In genomic region chr8:56767034-56767433, GRCm38 (mm10) we compare ENCODE assay signal across 21 mouse cellular contexts.
DNase-seq lines count a peak whose midpoint lies in the region; ATAC-seq and TF ChIP-seq lines count a peak whose summit lies in the region.
"Had no signal": no experiment of that assay in that cellular context is flagged by ENCODE, and none has a peak within 500 bp of the region (broad histone marks: within the 10 kb centered on the region; RNA-seq: fewer than 3 reads in every experiment).

No protein-coding gene starts in this region.

- no peak for TF ChIP-seq EP300 in lung, postnatal 0 days (IDR thresholded peaks at IDR 0.05)

- no peak for TF ChIP-seq CTCF in lung, postnatal 0 days (IDR thresholded peaks at IDR 0.05)

- H3K4me1 ChIP-seq in lung, embryonic 15.5 days: no peaks in the 10 kb centered on the region
- no peaks in the 10 kb centered on the region for H3K4me1 ChIP-seq in lung, postnatal 0 days (ENCODE audit: insufficient read depth, low read depth, low read length)
- no peaks in the 10 kb centered on the region for H3K4me1 ChIP-seq in midbrain, embryonic 16.5 days (ENCODE audit: control insufficient read depth, insufficient read depth, low read length)
- H3K4me1 ChIP-seq: embryonic facial prominence, embryonic 10.5 days; embryonic facial prominence, embryonic 12.5 days; forebrain, embryonic 13.5 days; forebrain, embryonic 15.5 days had no signal

- no peaks in the 10 kb centered on the region for H3K27me3 ChIP-seq in lung, embryonic 15.5 days
- H3K27me3 ChIP-seq in lung, postnatal 0 days (replicated peaks; ENCODE audit: insufficient read depth, low read length): no peaks in the 10 kb centered on the region
- no peaks in the 10 kb centered on the region for H3K27me3 ChIP-seq in midbrain, embryonic 16.5 days (ENCODE audit: control insufficient read depth, insufficient read depth, low read depth, low read length)
- H3K27me3 ChIP-seq: embryonic facial prominence, embryonic 12.5 days; forebrain, embryonic 13.5 days; forebrain, embryonic 15.5 days had no signal

- H3K4me3 ChIP-seq in lung, embryonic 15.5 days: no peak overlapping the region
- no peak overlapping the region for H3K4me3 ChIP-seq in lung, postnatal 0 days (ENCODE audit: low read depth, low read length)
- H3K4me3 ChIP-seq in midbrain, embryonic 16.5 days (ENCODE audit: low read depth, low read length): no peak overlapping the region
- H3K4me3 ChIP-seq: embryonic facial prominence, embryonic 10.5 days; embryonic facial prominence, embryonic 12.5 days; forebrain, embryonic 13.5 days; forebrain, embryonic 15.5 days had no signal

- no peak for DNase-seq in lung, postnatal 4 days
- DNase-seq in lung, postnatal 0 days (ENCODE audit: low spot score): peak; percentile 15
- no peak for DNase-seq in lung, postnatal 10 days
- DNase-seq: adrenal gland, adult 8-10 months; adrenal gland, postnatal 14 days; adrenal gland, postnatal 36 days; cerebellum, adult 11-12 months; cerebellum, adult 2 months; cerebellum, adult 9-10 months; cerebellum, postnatal 10 days; cerebellum, postnatal 25 days; forebrain, postnatal 0 days had no signal

- 38% methylated on average over 5 of the region's 5 CpGs for WGBS in lung, embryonic 15.5 days
- 43% methylated on average over 5 of the region's 5 CpGs for WGBS in lung, postnatal 0 days
- WGBS in midbrain, embryonic 16.5 days: 83% methylated on average over 5 of the region's 5 CpGs

- no peak overlapping the region for H3K9ac ChIP-seq in lung, embryonic 15.5 days
- no peak overlapping the region for H3K9ac ChIP-seq in lung, postnatal 0 days (replicated peaks; ENCODE audit: low read depth)
- H3K9ac ChIP-seq in midbrain, embryonic 16.5 days (ENCODE audit: low read depth, low read length): no peak overlapping the region
- H3K9ac ChIP-seq: embryonic facial prominence, embryonic 12.5 days; forebrain, embryonic 13.5 days; forebrain, embryonic 15.5 days; forebrain, postnatal 0 days had no signal

- H3K27ac ChIP-seq in lung, embryonic 15.5 days: no peak overlapping the region
- H3K27ac ChIP-seq in lung, postnatal 0 days (ENCODE audit: low read length): no peak overlapping the region
- H3K27ac ChIP-seq in midbrain, embryonic 16.5 days (ENCODE audit: low read length): no peak overlapping the region
- H3K27ac ChIP-seq: embryonic facial prominence, embryonic 10.5 days; embryonic facial prominence, embryonic 12.5 days; forebrain, embryonic 13.5 days; forebrain, embryonic 15.5 days had no signal

- no peaks in the 10 kb centered on the region for H3K36me3 ChIP-seq in lung, embryonic 15.5 days
- H3K36me3 ChIP-seq in lung, postnatal 0 days (ENCODE audit: insufficient read depth, low read length): no peaks in the 10 kb centered on the region
- no peaks in the 10 kb centered on the region for H3K36me3 ChIP-seq in midbrain, embryonic 16.5 days (ENCODE audit: control insufficient read depth, insufficient read depth, low read length)
- H3K36me3 ChIP-seq: embryonic facial prominence, embryonic 10.5 days; embryonic facial prominence, embryonic 12.5 days; forebrain, embryonic 15.5 days; G1E had no signal

- peak; percentile 52; the same call in 1 of the 2 replicates for ATAC-seq in lung, embryonic 15.5 days (ENCODE audit: borderline replicate concordance, extremely low read depth, low FRiP score, low TSS enrichment)
- ATAC-seq in lung, postnatal 0 days: peak; percentile 49; the same call in 1 of the 2 replicates
- ATAC-seq in midbrain, embryonic 16.5 days: no peak
- ATAC-seq: activated CD4-positive, CD25-positive, alpha-beta regulatory T cell, adult 4 months; forebrain, embryonic 13.5 days; forebrain, embryonic 15.5 days; forebrain, postnatal 0 days; Patski had no signal

- no peak overlapping the region for H3K4me2 ChIP-seq in lung, embryonic 15.5 days
- no peak overlapping the region for H3K4me2 ChIP-seq in lung, postnatal 0 days (replicated peaks; ENCODE audit: low read depth, low read length)
- no peak overlapping the region for H3K4me2 ChIP-seq in midbrain, embryonic 16.5 days (ENCODE audit: low read length)
- H3K4me2 ChIP-seq: embryonic facial prominence, embryonic 12.5 days; forebrain, embryonic 13.5 days; forebrain, embryonic 15.5 days had no signal

- H3K9me3 ChIP-seq in lung, embryonic 15.5 days: no peaks in the 10 kb centered on the region
- no peaks in the 10 kb centered on the region for H3K9me3 ChIP-seq in lung, postnatal 0 days (ENCODE audit: low read length)
- no peaks in the 10 kb centered on the region for H3K9me3 ChIP-seq in midbrain, embryonic 16.5 days (replicated peaks; ENCODE audit: control insufficient read depth, low read length, poor library complexity, severe bottlenecking)
- H3K9me3 ChIP-seq: embryonic facial prominence, embryonic 10.5 days; embryonic facial prominence, embryonic 12.5 days; forebrain, embryonic 13.5 days; forebrain, embryonic 15.5 days; G1E had no signal
